Mouse (Mus musculus) midbrain, postnatal 0 days (tissue): ENCODE data around the gene Nedd8. TPM values are rescaled to one million over a fixed set of nuclear protein-coding genes. Genes with fewer than 3 reads are reported as not detected.

Experiments
- ATAC-seq: fragments of 200-750 bp; cut with Nextera tagmentation; 2 replicates; pipeline ENCODE4 v1.8.0; 2017; ENCODE audit warnings: moderate number of reproducible peaks, mild to moderate bottlenecking, moderate TSS enrichment, moderate library complexity; ENCODE audit not compliant: low FRiP score
- DNase-seq: peaks from one replicate; pipeline ENCODE4 v3.0.0-alpha.2; 2015; ENCODE audit warnings: low spot score
- H3K27ac ChIP-seq: fragments of 300-500 bp; sonication (generic); 2 replicates; pipeline ENCODE4 v1.5.1; 2014; ENCODE audit warnings: low read depth, mild to moderate bottlenecking, low read length, mixed read lengths
- H3K27me3 ChIP-seq: fragments of 300-500 bp; sonication (generic); 2 replicates; pipeline ENCODE4 v1.6.1; 2014; ENCODE audit warnings: low read length, control low read depth, mixed read lengths; ENCODE audit not compliant: insufficient read depth
- H3K36me3 ChIP-seq: fragments of 300-500 bp; sonication (generic); 2 replicates; pipeline ENCODE4 v1.6.1; 2014; ENCODE audit warnings: low read length, control low read depth, mixed read lengths; ENCODE audit not compliant: insufficient read depth
- H3K4me1 ChIP-seq: fragments of 300-500 bp; sonication (generic); 2 replicates; pipeline ENCODE4 v1.6.1; 2014; ENCODE audit warnings: mild to moderate bottlenecking, control low read depth, antibody characterized with exemption, low read length, mixed read lengths; ENCODE audit not compliant: insufficient read depth
- H3K4me2 ChIP-seq: fragments of 300-500 bp; sonication (generic); 2 replicates; pipeline ENCODE4 v1.6.1; 2014; ENCODE audit warnings: low read depth, mild to moderate bottlenecking, low read length, mixed read lengths; ENCODE audit not compliant: poor library complexity, severe bottlenecking
- H3K4me3 ChIP-seq: fragments of 300-500 bp; sonication (generic); 2 replicates; pipeline ENCODE4 v1.5.1; 2014; ENCODE audit warnings: low read depth, mild to moderate bottlenecking, low read length, moderate library complexity
- H3K9ac ChIP-seq: fragments of 300-500 bp; sonication (generic); replicated peaks from 2 replicates; pipeline ENCODE4 v1.6.1; 2014; ENCODE audit warnings: mild to moderate bottlenecking, low read length, moderate library complexity, mixed read lengths; ENCODE audit not compliant: poor library complexity, severe bottlenecking
- H3K9me3 ChIP-seq: fragments of 300-500 bp; sonication (generic); 2 replicates; pipeline ENCODE4 v1.6.1; 2016; ENCODE audit warnings: low read length, control low read depth
- CTCF ChIP-seq: IDR thresholded peaks from 2 replicates; pipeline ENCODE4 v1.5.1; 2016; ENCODE audit warnings: antibody characterized with exemption, mild to moderate bottlenecking
- WGBS: fragments of 180-500 bp; shearing (Covaris S2); extraction: QIAGEN DNeasy Blood & Tissue Kit; methylation state at CpG from one replicate; pipeline ENCODE4 v1.1.7; 2014; 5-methylcytosine and 5-hydroxymethylcytosine counted together
- polyA plus RNA-seq: library from polyadenylated mRNA; unstranded; fragments of >200 nt; fragmentation: Nextera tagmentation; extraction: Ambion mirVana; gene quantifications from 2 replicates; pipeline ENCODE4 v1.2.1, GENCODE M21; 2015
- total RNA-seq: library from RNA; depleted of rRNA; stranded (reverse); fragments of >200 nt; gene quantifications from 2 replicates; pipeline ENCODE4 v1.2.3, GENCODE M21; 2014

Nedd8 gene
- total and polyA plus RNA-seq, 2 experiments from 2014 or later, result 129 to 569 TPM

DNA sequence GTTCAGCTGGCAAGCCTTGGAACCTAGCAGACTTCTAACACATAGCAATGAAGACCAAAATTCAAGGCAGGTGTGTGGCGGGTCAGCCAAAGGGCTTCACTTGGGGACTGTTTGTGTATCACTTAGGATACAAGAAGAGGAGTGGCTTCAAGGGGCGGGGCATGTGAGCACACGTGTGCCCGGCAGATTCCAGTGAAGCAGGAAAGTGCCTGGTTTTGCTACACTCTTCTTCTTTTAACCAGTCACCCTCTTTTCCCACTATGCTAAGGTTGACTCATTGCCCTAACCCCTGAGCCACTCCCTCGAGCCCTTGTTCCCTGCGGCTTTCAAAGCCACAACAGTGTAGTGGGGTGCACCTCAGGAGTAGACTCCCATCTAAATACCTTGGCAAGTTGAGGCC lies 43.0 kb upstream of the Nedd8 start:
- Histone ChIP-seq H3K27me3 (0 out of 2 replicates have a peak, but pooled peaks cover 5% of the 10 kb centered on the region), H3K9me3 (no peaks in the 10 kb centered on the region), H3K4me1 (no peaks in the 10 kb centered on the region), H3K9ac (no peak overlapping the region), H3K36me3 (peaks cover 27% of the 10 kb centered on the region), H3K27ac (no peak overlapping the region), H3K4me2 (no peak overlapping the region), H3K4me3 (no peak overlapping the region)
- DNase-seq, result no peak
- TF ChIP-seq CTCF, result no peak
- no peak for ATAC-seq
- WGBS, result 39% methylated on average over 6 of the region's 6 CpGs

DNA sequence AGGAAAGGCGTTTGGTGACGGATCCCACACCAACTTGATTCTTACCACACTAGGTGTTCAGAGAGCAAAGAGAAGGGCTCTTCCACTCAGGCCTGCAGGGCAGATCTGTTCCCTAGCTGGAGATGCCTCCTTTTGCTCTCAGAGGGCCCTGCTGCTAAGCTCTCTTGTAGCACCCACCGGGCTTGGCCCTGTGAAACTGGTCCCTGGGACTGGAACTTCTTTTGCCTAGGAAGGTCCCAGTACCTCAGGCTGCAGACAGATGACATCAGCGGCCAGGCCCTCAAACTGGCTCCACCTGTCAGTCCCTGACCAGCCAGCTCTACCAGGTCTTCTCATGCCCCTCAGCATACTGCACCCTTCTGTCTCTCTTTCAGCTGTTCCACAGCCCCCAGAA lies 41.8 kb upstream of the Nedd8 start, which contains the start of gene Tgm1:
Gene Tgm1 (minus strand): TSS at position 198 of the 394 bp plus-strand sequence.
- 43% methylated on average over 4 of the region's 4 CpGs for WGBS
- no peak for TF ChIP-seq CTCF
- Histone ChIP-seq H3K27ac (no peak within 1 kb of the TSS), H3K27me3 (0 out of 2 replicates have a peak, but pooled peaks cover 5% of the 10 kb centered on the region), H3K36me3 (peaks cover 23% of the 10 kb centered on the region), H3K9me3 (no peaks in the 10 kb centered on the region), H3K4me2 (no peak within 1 kb of the TSS), H3K4me3 (no peak within 1 kb of the TSS), H3K9ac (no peak within 1 kb of the TSS), H3K4me1 (no peaks in the 10 kb centered on the region)
- no peak for DNase-seq
- no peak for ATAC-seq

DNA sequence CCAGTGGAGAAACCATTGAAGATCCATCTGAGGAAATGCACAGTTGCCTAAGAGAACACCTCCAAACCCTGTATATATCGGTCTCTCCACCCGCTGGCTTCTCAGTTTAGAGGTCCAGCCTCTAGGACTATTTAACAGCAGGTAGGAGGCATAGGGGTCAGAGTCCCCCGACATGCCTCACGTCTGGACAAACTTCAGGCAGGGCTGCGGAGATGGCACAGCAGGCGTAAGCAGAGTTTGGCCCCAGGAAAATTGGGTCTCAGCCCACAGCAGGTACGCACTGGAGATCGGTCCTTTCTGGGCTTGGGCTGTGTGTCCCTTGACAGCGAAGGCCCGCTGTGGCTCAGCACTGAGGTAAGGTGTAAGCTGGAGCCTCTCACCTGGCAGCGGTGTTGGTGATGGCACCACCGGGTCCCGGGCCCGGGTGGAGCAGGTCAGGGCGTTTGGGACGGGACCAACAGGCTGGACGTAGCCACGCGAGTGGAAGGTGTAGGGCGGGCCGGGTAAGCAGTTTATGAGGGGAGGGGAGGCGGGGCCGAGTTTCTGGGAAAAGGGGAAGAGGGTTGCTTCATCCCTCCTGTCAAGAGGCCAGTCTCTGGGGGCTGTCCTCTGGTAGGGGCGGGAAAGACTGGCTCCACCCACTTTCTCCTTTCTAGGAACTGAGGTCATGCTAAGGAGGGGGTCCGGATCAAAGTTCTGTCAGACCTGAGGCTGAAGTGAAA lies 41.2 kb upstream of the Nedd8 start:
- Histone ChIP-seq H3K27me3 (0 out of 2 replicates have a peak, but pooled peaks cover 5% of the 10 kb centered on the region), H3K4me3 (no peak overlapping the region), H3K4me1 (no peaks in the 10 kb centered on the region), H3K4me2 (no peak overlapping the region), H3K27ac (no peak overlapping the region), H3K9me3 (no peaks in the 10 kb centered on the region), H3K36me3 (peaks cover 19% of the 10 kb centered on the region), H3K9ac (no peak overlapping the region)
- TF ChIP-seq CTCF, result no peak
- ATAC-seq (no peak), DNase-seq (no peak)
- WGBS, result 17% methylated on average over 24 of the region's 25 CpGs

DNA sequence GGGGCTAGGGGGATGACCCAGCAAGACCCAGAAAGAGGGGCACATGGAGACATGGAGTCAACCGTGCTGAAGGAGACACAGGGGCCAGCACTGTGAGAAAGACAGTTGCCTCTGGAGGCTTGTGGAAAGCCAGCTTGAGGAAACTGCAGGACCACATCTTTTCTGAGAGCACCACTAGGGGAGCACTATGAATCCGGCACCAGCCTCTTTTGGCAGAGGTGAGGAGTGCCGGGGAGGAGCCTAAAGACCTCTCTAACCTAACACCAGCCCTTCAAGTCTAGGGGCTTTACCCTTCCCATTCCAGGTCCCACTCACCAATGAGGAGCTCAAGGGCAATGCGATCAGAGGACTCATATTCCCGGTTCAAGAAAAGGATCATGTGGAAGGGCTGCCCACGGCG lies 39.9 kb upstream of the Nedd8 start:
- H3K4me3 ChIP-seq, result no peak overlapping the region
- no peaks in the 10 kb centered on the region for H3K4me1 ChIP-seq
- H3K9me3 ChIP-seq, result no peaks in the 10 kb centered on the region
- H3K4me2 ChIP-seq, result no peak overlapping the region
- H3K27me3 ChIP-seq, result 0 out of 2 replicates have a peak, but pooled peaks cover 5% of the 10 kb centered on the region
- no peak overlapping the region for H3K27ac ChIP-seq
- no peak for DNase-seq
- H3K9ac ChIP-seq, result no peak overlapping the region
- no peak for ATAC-seq
- no peak for TF ChIP-seq CTCF
- WGBS, result 77% methylated on average over 7 of the region's 7 CpGs
- H3K36me3 ChIP-seq, result peaks cover 9% of the 10 kb centered on the region

DNA sequence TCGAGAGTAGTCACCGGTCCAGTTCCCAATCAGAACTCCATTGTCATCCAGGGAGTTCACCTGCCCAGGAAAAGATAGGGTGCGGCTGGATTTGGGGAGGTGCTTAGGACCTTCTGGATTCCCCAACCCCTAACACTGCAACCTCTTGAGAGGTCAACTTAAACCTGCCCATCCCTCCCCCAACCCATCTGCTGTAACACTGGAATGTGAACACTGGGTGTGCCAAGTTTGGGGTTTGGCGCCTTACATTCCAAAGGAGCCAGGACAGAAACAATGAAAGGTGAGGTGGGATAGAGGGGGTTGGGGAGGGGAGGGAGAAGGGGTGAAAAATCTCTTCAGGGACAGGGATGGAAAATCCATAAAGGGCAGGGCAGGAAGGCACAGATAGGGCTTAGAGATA lies 37.6 kb upstream of the Nedd8 start:
- H3K4me1 ChIP-seq, result no peaks in the 10 kb centered on the region
- ATAC-seq (no peak), DNase-seq (no peak)
- no peaks in the 10 kb centered on the region for H3K36me3 ChIP-seq
- H3K9me3 ChIP-seq, result no peaks in the 10 kb centered on the region
- WGBS, result 86% methylated on average over 4 of the region's 4 CpGs
- H3K4me2 ChIP-seq, result no peak overlapping the region
- no peak overlapping the region for H3K27ac ChIP-seq
- no peak overlapping the region for H3K9ac ChIP-seq
- no peak for TF ChIP-seq CTCF
- H3K4me3 ChIP-seq, result no peak overlapping the region
- 0 out of 2 replicates have a peak, but pooled peaks cover 5% of the 10 kb centered on the region for H3K27me3 ChIP-seq

DNA sequence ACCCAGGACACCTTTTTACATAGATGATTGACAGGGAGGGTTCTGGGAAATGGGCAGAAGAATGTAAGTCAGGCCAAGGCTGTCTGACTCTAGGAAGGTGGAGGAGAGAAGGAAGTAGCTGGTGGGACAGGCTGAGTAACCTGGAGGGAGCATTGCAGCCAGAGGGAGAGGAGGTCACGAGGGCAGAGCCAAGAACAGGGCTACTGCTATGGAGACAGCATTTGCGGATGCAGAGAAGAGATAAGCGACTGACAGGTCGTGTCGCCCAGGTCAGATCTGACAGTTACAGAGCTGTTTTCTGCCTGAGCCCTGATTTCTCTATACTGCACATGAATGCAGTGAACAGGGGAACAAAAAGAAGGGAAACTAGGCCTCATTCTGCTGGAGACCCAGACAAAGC lies 35.5 kb upstream of the Nedd8 start:
- Histone ChIP-seq H3K9me3 (no peaks in the 10 kb centered on the region), H3K36me3 (no peaks in the 10 kb centered on the region), H3K4me1 (no peaks in the 10 kb centered on the region), H3K4me2 (no peak overlapping the region), H3K27ac (no peak overlapping the region), H3K4me3 (no peak overlapping the region), H3K9ac (no peak overlapping the region), H3K27me3 (no peaks in the 10 kb centered on the region)
- ATAC-seq, result no peak
- 79% methylated on average over 5 of the region's 5 CpGs for WGBS
- no peak for TF ChIP-seq CTCF
- no peak for DNase-seq
